Mouse (Mus musculus): ENCODE measurements around the gene Olfr816. TPM values are rescaled to one million over a fixed set of nuclear protein-coding genes. Genes with fewer than 3 reads are reported as not detected.
"Not testable (repeated sequence)": the region's sequence is repeated elsewhere in the genome, so short reads cannot be mapped to it uniquely, and the experiment has no call there.

The Olfr816 gene
- polyA plus RNA-seq (2011; ENCODE audit: insufficient read depth, insufficient read length, low read depth, missing spikeins), result not detected in 2 replicates

DNA sequence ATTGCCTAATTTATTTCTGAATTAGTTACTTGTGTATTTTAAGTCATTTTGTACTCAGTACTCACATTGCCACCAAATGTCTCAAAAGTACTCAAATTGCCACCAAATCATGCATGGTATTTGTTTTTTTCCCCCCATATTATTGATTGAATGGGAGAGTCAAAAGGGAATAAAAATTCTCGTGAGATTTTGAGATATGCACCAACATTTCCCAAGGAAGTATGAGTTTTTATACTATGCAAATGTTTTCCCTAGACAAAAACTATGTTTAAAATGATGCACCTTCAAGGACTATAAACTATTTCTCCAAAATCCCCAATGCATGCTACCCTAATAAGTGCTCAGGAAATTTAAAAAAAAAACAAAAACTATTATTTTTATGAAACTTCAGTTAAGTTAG, at the start of gene Olfr816:
TSS of gene Olfr816 (minus strand) at position 101 of the 400 bp plus-strand sequence.
- H3K27ac ChIP-seq (ENCODE audit: insufficient read depth, low read length), result no peak within 1 kb of the TSS
- no peak within 1 kb of the TSS for H3K9ac ChIP-seq (ENCODE audit: low read depth, poor library complexity, severe bottlenecking)
- no peak within 1 kb of the TSS for H3K4me3 ChIP-seq (ENCODE audit: low read depth, low read length)
- H3K4me1 ChIP-seq (ENCODE audit: control insufficient read depth, insufficient read depth, low read length), result no peaks in the 10 kb centered on the region
- H3K9me3 ChIP-seq (replicated peaks; ENCODE audit: control insufficient read depth, insufficient read depth, low read length, poor library complexity, severe bottlenecking), result no peaks in the 10 kb centered on the region
- no peaks in the 10 kb centered on the region; the same call in 1 of the 2 replicates for H3K27me3 ChIP-seq (ENCODE audit: control insufficient read depth, insufficient read depth, low read length, poor library complexity, severe bottlenecking)
- TF ChIP-seq CTCF (IDR thresholded peaks at IDR 0.05; ENCODE audit: low read depth, low read length), result no peak
- no peak for TF ChIP-seq POLR2A (IDR thresholded peaks at IDR 0.05; ENCODE audit: insufficient read depth, low read length)
- no peak for TF ChIP-seq EP300 (IDR thresholded peaks at IDR 0.05; ENCODE audit: insufficient read depth, low read depth, low read length)
- H3K36me3 ChIP-seq (ENCODE audit: control insufficient read depth, insufficient read depth, low read length, poor library complexity, severe bottlenecking), result no peaks in the 10 kb centered on the region

GRCm38 (mm10) chr10:129949000-129949399, 33.6 kb upstream of the Olfr816 start, which contains the start of gene Olfr818:
Gene Olfr818 (minus strand): TSS chr10:129949100.
- TF ChIP-seq CTCF (IDR thresholded peaks at IDR 0.05; ENCODE audit: low read depth, low read length) (no peak), POLR2A (IDR thresholded peaks at IDR 0.05; ENCODE audit: insufficient read depth, low read length) (no peak), EP300 (IDR thresholded peaks at IDR 0.05; ENCODE audit: insufficient read depth, low read depth, low read length) (no peak)
- Histone ChIP-seq H3K4me1 (ENCODE audit: control insufficient read depth, insufficient read depth, low read length) (no peaks in the 10 kb centered on the region), H3K36me3 (ENCODE audit: control insufficient read depth, insufficient read depth, low read length, poor library complexity, severe bottlenecking) (no peaks in the 10 kb centered on the region)

GRCm38 (mm10) chr10:129905767-129906166, 9.6 kb downstream of the Olfr816 start, which contains the start of gene Olfr815:
Gene Olfr815 (minus strand): TSS chr10:129905867.
- H3K4me3 ChIP-seq (ENCODE audit: low read depth, low read length); H3K27me3 ChIP-seq (ENCODE audit: control insufficient read depth, insufficient read depth, low read length, poor library complexity, severe bottlenecking); H3K9me3 ChIP-seq (replicated peaks; ENCODE audit: control insufficient read depth, insufficient read depth, low read length, poor library complexity, severe bottlenecking); H3K27ac ChIP-seq (ENCODE audit: insufficient read depth, low read length); H3K36me3 ChIP-seq (ENCODE audit: control insufficient read depth, insufficient read depth, low read length, poor library complexity, severe bottlenecking); H3K9ac ChIP-seq (ENCODE audit: low read depth, poor library complexity, severe bottlenecking); H3K4me1 ChIP-seq (ENCODE audit: control insufficient read depth, insufficient read depth, low read length): not testable (repeated sequence)

More at GRCm38 (mm10) chr10:129949000-129949399, 33.6 kb upstream of the Olfr816 start, which contains the start of gene Olfr818:
- Histone ChIP-seq H3K27ac (ENCODE audit: insufficient read depth, low read length) (no peak within 1 kb of the TSS), H3K9me3 (replicated peaks; ENCODE audit: control insufficient read depth, insufficient read depth, low read length, poor library complexity, severe bottlenecking) (no peaks in the 10 kb centered on the region), H3K9ac (ENCODE audit: low read depth, poor library complexity, severe bottlenecking) (no peak within 1 kb of the TSS), H3K4me3 (ENCODE audit: low read depth, low read length) (no peak within 1 kb of the TSS), H3K27me3 (ENCODE audit: control insufficient read depth, insufficient read depth, low read length, poor library complexity, severe bottlenecking) (no peaks in the 10 kb centered on the region)

DNA sequence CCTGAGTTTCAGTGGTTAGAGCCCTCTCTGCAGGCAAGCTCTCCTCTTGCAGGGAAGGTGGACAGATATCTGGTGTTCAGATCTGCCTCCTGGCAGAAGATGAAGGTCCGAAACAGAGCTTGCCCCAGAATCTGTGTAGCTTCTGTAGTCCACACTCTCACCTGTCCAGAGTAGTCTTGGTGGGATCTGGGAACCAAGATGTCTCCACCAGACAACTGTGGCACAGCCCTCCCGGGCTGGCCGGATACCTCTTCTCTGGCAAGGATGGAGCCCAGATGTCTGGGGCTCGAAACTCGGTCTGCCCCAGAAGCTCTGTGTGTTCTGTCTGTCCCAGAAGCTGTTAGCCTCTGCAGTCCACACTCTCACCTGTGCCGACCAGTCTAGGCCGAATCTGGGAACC, 29.5 kb downstream of the Olfr816 start:
- Histone ChIP-seq H3K27me3 (ENCODE audit: control insufficient read depth, insufficient read depth, low read length, poor library complexity, severe bottlenecking) (no peaks in the 10 kb centered on the region), H3K36me3 (ENCODE audit: control insufficient read depth, insufficient read depth, low read length, poor library complexity, severe bottlenecking) (no peaks in the 10 kb centered on the region), H3K9me3 (replicated peaks; ENCODE audit: control insufficient read depth, insufficient read depth, low read length, poor library complexity, severe bottlenecking) (no peaks in the 10 kb centered on the region; the same call in 1 of the 2 replicates), H3K27ac (ENCODE audit: insufficient read depth, low read length) (no peak overlapping the region), H3K4me1 (ENCODE audit: control insufficient read depth, insufficient read depth, low read length) (no peaks in the 10 kb centered on the region), H3K9ac (ENCODE audit: low read depth, poor library complexity, severe bottlenecking) (no peak overlapping the region), H3K4me3 (ENCODE audit: low read depth, low read length) (no peak overlapping the region)
- no peak for TF ChIP-seq CTCF (IDR thresholded peaks at IDR 0.05; ENCODE audit: low read depth, low read length)
- TF ChIP-seq EP300 (IDR thresholded peaks at IDR 0.05; ENCODE audit: insufficient read depth, low read depth, low read length), result no peak
- TF ChIP-seq POLR2A (IDR thresholded peaks at IDR 0.05; ENCODE audit: insufficient read depth, low read length), result no peak

- H3K4me3 ChIP-seq (ENCODE audit: low read depth, low read length); H3K27me3 ChIP-seq (ENCODE audit: control insufficient read depth, insufficient read depth, low read length, poor library complexity, severe bottlenecking); H3K27ac ChIP-seq (ENCODE audit: insufficient read depth, low read length); H3K4me1 ChIP-seq (ENCODE audit: control insufficient read depth, insufficient read depth, low read length); H3K36me3 ChIP-seq (ENCODE audit: control insufficient read depth, insufficient read depth, low read length, poor library complexity, severe bottlenecking); H3K9me3 ChIP-seq (replicated peaks; ENCODE audit: control insufficient read depth, insufficient read depth, low read length, poor library complexity, severe bottlenecking); H3K9ac ChIP-seq (ENCODE audit: low read depth, poor library complexity, severe bottlenecking): not testable (repeated sequence)
Measured at GRCm38 (mm10) chr10:129885496-129885895, 29.9 kb downstream of the Olfr816 start.

GRCm38 (mm10) chr10:129879751-129880150, 35.6 kb downstream of the Olfr816 start, which contains the start of gene Olfr814:
Gene Olfr814 (minus strand): TSS chr10:129879851.
- H3K4me3 ChIP-seq (ENCODE audit: low read depth, low read length); H3K4me1 ChIP-seq (ENCODE audit: control insufficient read depth, insufficient read depth, low read length); H3K27me3 ChIP-seq (ENCODE audit: control insufficient read depth, insufficient read depth, low read length, poor library complexity, severe bottlenecking); H3K36me3 ChIP-seq (ENCODE audit: control insufficient read depth, insufficient read depth, low read length, poor library complexity, severe bottlenecking); H3K9ac ChIP-seq (ENCODE audit: low read depth, poor library complexity, severe bottlenecking); H3K9me3 ChIP-seq (replicated peaks; ENCODE audit: control insufficient read depth, insufficient read depth, low read length, poor library complexity, severe bottlenecking); H3K27ac ChIP-seq (ENCODE audit: insufficient read depth, low read length): not testable (repeated sequence)

Other genes with a start within 250 kb of the Olfr816 start
- gene Olfr801, start 241.7 kb downstream of the Olfr816 start, polyA plus RNA-seq (2011; ENCODE audit: insufficient read depth, insufficient read length, low read depth, missing spikeins), result not detected in 2 replicates
- gene Olfr802, start 227.4 kb downstream of the Olfr816 start, polyA plus RNA-seq (2011; ENCODE audit: insufficient read depth, insufficient read length, low read depth, missing spikeins), result not detected in 2 replicates
- not detected in 2 replicates for gene Olfr803, start 221.3 kb downstream of the Olfr816 start, polyA plus RNA-seq (2011; ENCODE audit: insufficient read depth, insufficient read length, low read depth, missing spikeins)
- not detected in 2 replicates for gene Olfr804, start 212.4 kb downstream of the Olfr816 start, polyA plus RNA-seq (2011; ENCODE audit: insufficient read depth, insufficient read length, low read depth, missing spikeins)
- not detected in 2 replicates for gene Olfr805, start 186.2 kb downstream of the Olfr816 start, polyA plus RNA-seq (2011; ENCODE audit: insufficient read depth, insufficient read length, low read depth, missing spikeins)
- not detected in 2 replicates for gene Olfr806, start 173.7 kb downstream of the Olfr816 start, polyA plus RNA-seq (2011; ENCODE audit: insufficient read depth, insufficient read length, low read depth, missing spikeins)
- gene Olfr807, start 157.8 kb downstream of the Olfr816 start, polyA plus RNA-seq (2011; ENCODE audit: insufficient read depth, insufficient read length, low read depth, missing spikeins), result not detected in 2 replicates
- gene Olfr808, start 150.1 kb downstream of the Olfr816 start, polyA plus RNA-seq (2011; ENCODE audit: insufficient read depth, insufficient read length, low read depth, missing spikeins), result not detected in 2 replicates
- not detected in 2 replicates for gene Olfr809, start 141.0 kb downstream of the Olfr816 start, polyA plus RNA-seq (2011; ENCODE audit: insufficient read depth, insufficient read length, low read depth, missing spikeins)
- not detected in 2 replicates for gene Olfr810, start 120.7 kb downstream of the Olfr816 start, polyA plus RNA-seq (2011; ENCODE audit: insufficient read depth, insufficient read length, low read depth, missing spikeins)
- gene Olfr811, start 111.2 kb downstream of the Olfr816 start, polyA plus RNA-seq (2011; ENCODE audit: insufficient read depth, insufficient read length, low read depth, missing spikeins), result not detected in 2 replicates
- gene Olfr812, start 69.5 kb downstream of the Olfr816 start, polyA plus RNA-seq (2011; ENCODE audit: insufficient read depth, insufficient read length, low read depth, missing spikeins), result not detected in 2 replicates
- not detected in 2 replicates for gene Olfr813, start 60.2 kb downstream of the Olfr816 start, polyA plus RNA-seq (2011; ENCODE audit: insufficient read depth, insufficient read length, low read depth, missing spikeins)
- gene Olfr814, start 35.7 kb downstream of the Olfr816 start, polyA plus RNA-seq (2011; ENCODE audit: insufficient read depth, insufficient read length, low read depth, missing spikeins), result 0.40 TPM in 1 of 2 replicates, not detected in the other
- not detected in 2 replicates for gene Olfr815, start 9.7 kb downstream of the Olfr816 start, polyA plus RNA-seq (2011; ENCODE audit: insufficient read depth, insufficient read length, low read depth, missing spikeins)
- not detected in 2 replicates for gene Olfr818, start 33.5 kb upstream of the Olfr816 start, polyA plus RNA-seq (2011; ENCODE audit: insufficient read depth, insufficient read length, low read depth, missing spikeins)
- not detected in 2 replicates for gene Olfr819, start 51.7 kb upstream of the Olfr816 start, polyA plus RNA-seq (2011; ENCODE audit: insufficient read depth, insufficient read length, low read depth, missing spikeins)
- not detected in 2 replicates for gene Olfr247, start 60.5 kb upstream of the Olfr816 start, polyA plus RNA-seq (2011; ENCODE audit: insufficient read depth, insufficient read length, low read depth, missing spikeins)
- gene Gm10310, start 69.5 kb upstream of the Olfr816 start, polyA plus RNA-seq (2011; ENCODE audit: insufficient read depth, insufficient read length, low read depth, missing spikeins), result not detected in 2 replicates
- not detected in 2 replicates for gene Olfr820, start 97.0 kb upstream of the Olfr816 start, polyA plus RNA-seq (2011; ENCODE audit: insufficient read depth, insufficient read length, low read depth, missing spikeins)
- not detected in 2 replicates for gene Olfr821, start 114.8 kb upstream of the Olfr816 start, polyA plus RNA-seq (2011; ENCODE audit: insufficient read depth, insufficient read length, low read depth, missing spikeins)
- not detected in 2 replicates for gene Olfr822, start 155.6 kb upstream of the Olfr816 start, polyA plus RNA-seq (2011; ENCODE audit: insufficient read depth, insufficient read length, low read depth, missing spikeins)
- not detected in 2 replicates for gene Olfr823, start 199.8 kb upstream of the Olfr816 start, polyA plus RNA-seq (2011; ENCODE audit: insufficient read depth, insufficient read length, low read depth, missing spikeins)
- gene Olfr824, start 214.4 kb upstream of the Olfr816 start, polyA plus RNA-seq (2011; ENCODE audit: insufficient read depth, insufficient read length, low read depth, missing spikeins), result not detected in 2 replicates

Measured in ES-Bruce4 (cell line).